Mouse (Mus musculus) midbrain, embryonic 14.5 days (tissue): ENCODE measurements at regions not wholly inside any gene's neighbourhood (a gene's known extent, or its start where the extent isn't known, plus 50 kb on each side); places are given as distances from the start of the nearest gene placed in this dataset.

ENCODE experiments used
- ATAC-seq: fragments of 200-750 bp; cut with Nextera tagmentation; 2 replicates; pipeline ENCODE4 v1.8.0; 2017; ENCODE audit warnings: moderate number of reproducible peaks, moderate library complexity; ENCODE audit not compliant: low FRiP score, low TSS enrichment
- DNase-seq: peaks from one replicate; pipeline ENCODE4 v3.0.0-alpha.2; 2015
- H3K27ac ChIP-seq: fragments of 300-500 bp; sonication (generic); replicated peaks from 2 replicates; pipeline ENCODE4 v1.5.1; 2014; ENCODE audit warnings: mild to moderate bottlenecking, low read depth, low read length, moderate library complexity
- H3K27me3 ChIP-seq: fragments of 300-500 bp; sonication (generic); 2 replicates; pipeline ENCODE4 v1.6.1; 2014; ENCODE audit warnings: low read length, control low read depth, mixed read lengths; ENCODE audit not compliant: control insufficient read depth, insufficient read depth
- H3K36me3 ChIP-seq: fragments of 300-500 bp; sonication (generic); 2 replicates; pipeline ENCODE4 v1.6.1; 2014; ENCODE audit warnings: low read length, control low read depth; ENCODE audit not compliant: control insufficient read depth, insufficient read depth
- H3K4me1 ChIP-seq: fragments of 300-500 bp; sonication (generic); 2 replicates; pipeline ENCODE4 v1.6.1; 2014; ENCODE audit warnings: mild to moderate bottlenecking, antibody characterized with exemption, low read length, control low read depth; ENCODE audit not compliant: control insufficient read depth, insufficient read depth
- H3K4me2 ChIP-seq: fragments of 300-500 bp; sonication (generic); 2 replicates; pipeline ENCODE4 v1.6.1; 2014; ENCODE audit warnings: mild to moderate bottlenecking, low read length, moderate library complexity
- H3K4me3 ChIP-seq: fragments of 300-500 bp; sonication (generic); replicated peaks from 2 replicates; pipeline ENCODE4 v1.5.1; 2014; ENCODE audit warnings: low read depth, low read length
- H3K9ac ChIP-seq: fragments of 300-500 bp; sonication (generic); replicated peaks from 2 replicates; pipeline ENCODE4 v1.6.1; 2014; ENCODE audit warnings: mild to moderate bottlenecking, low read length, moderate library complexity
- H3K9me3 ChIP-seq: fragments of 300-500 bp; sonication (generic); 2 replicates; pipeline ENCODE4 v1.6.1; 2016; ENCODE audit warnings: low read length, control low read depth, mixed read lengths; ENCODE audit not compliant: control insufficient read depth
- WGBS: fragments of 180-500 bp; shearing (Covaris S2); extraction: QIAGEN DNeasy Blood & Tissue Kit; methylation state at CpG from one replicate; pipeline ENCODE4 v1.1.7; 2014; 5-methylcytosine and 5-hydroxymethylcytosine counted together

GRCm38 (mm10) chr8:41547730-41548368 lies 131.0 kb upstream of the Frg1 start:
- ATAC-seq (no peak), DNase-seq (no peak)
- Histone ChIP-seq H3K4me2 (no peak overlapping the region), H3K9ac (no peak overlapping the region), H3K36me3 (no peaks in the 10 kb centered on the region), H3K4me3 (no peak overlapping the region), H3K9me3 (no peaks in the 10 kb centered on the region), H3K27ac (no peak overlapping the region), H3K4me1 (no peaks in the 10 kb centered on the region), H3K27me3 (no peaks in the 10 kb centered on the region)
- 95% methylated on average over 7 of the region's 7 CpGs for WGBS

GRCm38 (mm10) chr8:41532212-41532611 lies 115.3 kb upstream of the Frg1 start:
- Histone ChIP-seq H3K9me3 (no peaks in the 10 kb centered on the region), H3K4me1 (no peaks in the 10 kb centered on the region), H3K27ac (no peak overlapping the region), H3K9ac (no peak overlapping the region), H3K4me2 (no peak overlapping the region), H3K36me3 (no peaks in the 10 kb centered on the region), H3K4me3 (no peak overlapping the region), H3K27me3 (no peaks in the 10 kb centered on the region)
- ATAC-seq, result no peak
- DNase-seq, result no peak
- 86% methylated on average over 5 of the region's 5 CpGs for WGBS

- no peak for ATAC-seq
These were observed 112.7 kb upstream of the Frg1 start for GRCm38 (mm10) chr8:41529581-41529980.

GRCm38 (mm10) chr8:41526283-41526682 lies 109.4 kb upstream of the Frg1 start:
- no peak for DNase-seq
- Histone ChIP-seq H3K27me3 (no peaks in the 10 kb centered on the region), H3K4me1 (no peaks in the 10 kb centered on the region), H3K27ac (no peak overlapping the region), H3K36me3 (no peaks in the 10 kb centered on the region), H3K9ac (no peak overlapping the region), H3K9me3 (no peaks in the 10 kb centered on the region), H3K4me3 (no peak overlapping the region), H3K4me2 (no peak overlapping the region)
- ATAC-seq, result no peak
- WGBS, result 85% methylated on average over 7 of the region's 7 CpGs

More at GRCm38 (mm10) chr8:41529581-41529980, 112.7 kb upstream of the Frg1 start:
- H3K9ac ChIP-seq, result no peak overlapping the region
- no peak overlapping the region for H3K4me3 ChIP-seq
- no peaks in the 10 kb centered on the region for H3K36me3 ChIP-seq
- WGBS, result 92% methylated on average over 8 of the region's 8 CpGs
- H3K4me2 ChIP-seq, result no peak overlapping the region
- no peaks in the 10 kb centered on the region for H3K27me3 ChIP-seq
- no peaks in the 10 kb centered on the region for H3K4me1 ChIP-seq
- no peak for DNase-seq
- H3K27ac ChIP-seq, result no peak overlapping the region
- no peaks in the 10 kb centered on the region for H3K9me3 ChIP-seq

GRCm38 (mm10) chr8:41485163-41485562 lies 68.3 kb upstream of the Frg1 start:
- Histone ChIP-seq H3K27me3 (no peaks in the 10 kb centered on the region), H3K36me3 (no peaks in the 10 kb centered on the region), H3K4me2 (no peak overlapping the region), H3K27ac (no peak overlapping the region), H3K9me3 (no peaks in the 10 kb centered on the region), H3K4me1 (no peaks in the 10 kb centered on the region), H3K4me3 (no peak overlapping the region), H3K9ac (no peak overlapping the region)
- ATAC-seq (no peak), DNase-seq (no peak)
- WGBS, result 87% methylated on average over 5 of the region's 5 CpGs

GRCm38 (mm10) chr8:41483297-41483696 lies 66.4 kb upstream of the Frg1 start:
- no peak for ATAC-seq
- no peak overlapping the region for H3K4me2 ChIP-seq
- H3K4me3 ChIP-seq, result no peak overlapping the region
- H3K27ac ChIP-seq, result no peak overlapping the region
- H3K9me3 ChIP-seq, result no peaks in the 10 kb centered on the region
- no peak overlapping the region for H3K9ac ChIP-seq
- no peaks in the 10 kb centered on the region for H3K4me1 ChIP-seq
- DNase-seq, result no peak
- no peaks in the 10 kb centered on the region for H3K36me3 ChIP-seq
- no peaks in the 10 kb centered on the region for H3K27me3 ChIP-seq
- WGBS, result 74% methylated on average over 3 of the region's 3 CpGs

- Histone ChIP-seq H3K9ac (no peak overlapping the region), H3K27ac (no peak overlapping the region), H3K4me3 (no peak overlapping the region), H3K9me3 (no peaks in the 10 kb centered on the region), H3K4me1 (no peaks in the 10 kb centered on the region), H3K4me2 (no peak overlapping the region), H3K36me3 (no peaks in the 10 kb centered on the region), H3K27me3 (no peaks in the 10 kb centered on the region)
- DNase-seq, result no peak
- no peak for ATAC-seq
- 63% methylated on average over 8 of the region's 8 CpGs for WGBS
These were observed 56.3 kb upstream of the Frg1 start for GRCm38 (mm10) chr8:41472992-41473699.

- DNase-seq, result no peak
- no peak overlapping the region for H3K27ac ChIP-seq
- H3K9ac ChIP-seq, result no peak overlapping the region
- no peak overlapping the region for H3K4me3 ChIP-seq
- no peaks in the 10 kb centered on the region for H3K9me3 ChIP-seq
- H3K4me2 ChIP-seq, result no peak overlapping the region
- no peaks in the 10 kb centered on the region for H3K27me3 ChIP-seq
- H3K4me1 ChIP-seq, result no peaks in the 10 kb centered on the region
- over 99% methylated on average over 3 of the region's 3 CpGs for WGBS
- no peaks in the 10 kb centered on the region for H3K36me3 ChIP-seq
- ATAC-seq, result no peak
These were observed 55.4 kb upstream of the Frg1 start for GRCm38 (mm10) chr8:41472233-41472632.
